Comparison of ENCODE assay signal across 8 mouse cellular contexts in genomic region chr17:27565163-27565941, GRCm38 (mm10). TPM values are rescaled to one million over a fixed set of nuclear protein-coding genes. Genes with fewer than 3 reads are reported as not detected.
DNase-seq lines count a peak whose midpoint lies in the region; ATAC-seq and TF ChIP-seq lines count a peak whose summit lies in the region.

AI413582 (minus strand) TSS chr17:27565756.

- H3K9me3 ChIP-seq in lung, embryonic 15.5 days = no peaks in the 10 kb centered on the region

- peak; percentile 45; the same call in 1 of the 2 replicates for TF ChIP-seq POLR2A in olfactory bulb, adult 2 months (IDR thresholded peaks at IDR 0.05; ENCODE audit: insufficient read depth, low read depth, low read length)

- peak within 1 kb of the TSS; percentile 74 for H3K4me3 ChIP-seq in lung, embryonic 15.5 days
- H3K4me3 ChIP-seq in olfactory bulb, adult 2 months (ENCODE audit: insufficient read depth, low read depth, low read length) = peak within 1 kb of the TSS; percentile 71

- peak within 1 kb of the TSS; percentile 97 for H3K4me2 ChIP-seq in lung, embryonic 15.5 days

- peak; percentile 87; the same call in 1 of the 2 replicates for TF ChIP-seq CTCF in olfactory bulb, adult 2 months (IDR thresholded peaks at IDR 0.05; ENCODE audit: insufficient read depth, low read depth, low read length)

- H3K4me1 ChIP-seq in lung, embryonic 15.5 days = peaks cover 33% of the 10 kb centered on the region
- peaks cover 33% of the 10 kb centered on the region for H3K4me1 ChIP-seq in olfactory bulb, adult 2 months (ENCODE audit: control insufficient read depth, insufficient read depth, low read length)

- H3K9ac ChIP-seq in lung, embryonic 15.5 days = peak within 1 kb of the TSS; percentile 72

- peak within 1 kb of the TSS; percentile 41; the same call in 1 of the 2 replicates for H3K27ac ChIP-seq in lung, embryonic 15.5 days
- 0 out of 2 replicates have a peak within 1 kb of the TSS, but pooled peaks have one; percentile 15 for H3K27ac ChIP-seq in olfactory bulb, adult 2 months (ENCODE audit: insufficient read depth, low read depth, low read length)

- no peaks in the 10 kb centered on the region for H3K27me3 ChIP-seq in lung, embryonic 15.5 days

- DNase-seq in MN1 (ENCODE audit: low spot score) = peak; percentile 95
- peak; percentile 99 for DNase-seq in cerebellum, adult 8-10 months
- DNase-seq in layer of hippocampus, adult 9-10 months (ENCODE audit: low spot score) = peak; percentile 86
- DNase-seq in thymus, adult 18-20 months = peak; percentile 91 to 94

- WGBS in lung, embryonic 15.5 days = under 1% methylated on average over 58 of the region's 58 CpGs
- WGBS in olfactory bulb, adult 2 months = under 1% methylated on average over 58 of the region's 58 CpGs

- ATAC-seq in frontal cortex, adult (ENCODE audit: low TSS enrichment) = peak; percentile 68
- peak; percentile 69 to 84 for ATAC-seq in hematopoietic stem cell, adult 5-6 weeks (replicated peaks in 1 of 2; ENCODE audit: insufficient read depth in 1 of 2, low FRiP score in 2 of 2, low TSS enrichment in 1 of 2, low read depth in 1 of 2, poor library complexity in 2 of 2, severe bottlenecking in 2 of 2)
- peak; percentile 95 for ATAC-seq in lung, embryonic 15.5 days (ENCODE audit: borderline replicate concordance, extremely low read depth, low FRiP score, low TSS enrichment)

- H3K36me3 ChIP-seq in lung, embryonic 15.5 days = peaks cover 9% of the 10 kb centered on the region; the same call in 1 of the 2 replicates

RNA-seq across cellular contexts. Expression of gene AI413582, which starts in this region (rescaled TPM):
- total RNA-seq in hematopoietic stem cell, adult 5-6 weeks (2017) = 13.8 and 14.5 TPM in 2 replicates
- polyA plus RNA-seq in lung, embryonic 15.5 days (2015; fragmentation: Nextera tagmentation; extraction: Ambion mirVana) = 20.1 and 21.4 TPM in 2 replicates
- not detected in 2 replicates for polyA plus RNA-seq in olfactory bulb, adult 2 months (2012; ENCODE audit: insufficient read depth, insufficient read length, low replicate concordance, missing spikeins)

Comparison
In these comparisons a context has a peak if more than half of its experiments do, and no peak if none do; other contexts are left out.
1. Peak in every context shown above with its lines: DNase-seq, ATAC-seq, H3K4me3 ChIP-seq and H3K27ac ChIP-seq.
2. RNA of gene AI413582 (polyA plus RNA-seq): 20.1 to 21.4 TPM in lung, embryonic 15.5 days; not detected in olfactory bulb, adult 2 months; every median in the first group is over 10 times any median in the second.